Mouse (Mus musculus) embryonic fibroblast, embryonic 13.5 days (primary cell): ENCODE data around the gene Pagr1b.

ENCODE experiments used
- CTCF ChIP-seq: IDR thresholded peaks from 2 replicates; pipeline ENCODE4 v1.5.1; 2011; ENCODE audit warnings: mild to moderate bottlenecking, control low read depth, low read length, moderate library complexity, borderline replicate concordance; ENCODE audit not compliant: insufficient read depth
- POLR2A ChIP-seq: IDR thresholded peaks from 2 replicates; pipeline ENCODE4 v1.6.1; 2011; ENCODE audit warnings: low read depth, mild to moderate bottlenecking, control low read depth, low read length, moderate library complexity

GRCm38 (mm10) chr7:126982054-126982453, 34.2 kb downstream of the Pagr1b start:
- TF ChIP-seq POLR2A (no peak), CTCF (no peak)
